ENCODE assay signal across 26 mouse cellular contexts in genomic region chr6:17295116-17295515, GRCm38 (mm10). TPM values are rescaled to one million over a fixed set of nuclear protein-coding genes. Genes with fewer than 3 reads are reported as not detected.
DNase-seq lines count a peak whose midpoint lies in the region; ATAC-seq and TF ChIP-seq lines count a peak whose summit lies in the region.
"Had no signal": no experiment of that assay in that cellular context is flagged by ENCODE, and none has a peak within 500 bp of the region (broad histone marks: within the 10 kb centered on the region; RNA-seq: fewer than 3 reads in every experiment).

No protein-coding gene starts in this region.

- no peaks in the 10 kb centered on the region for H3K27me3 ChIP-seq in kidney, embryonic 14.5 days (ENCODE audit: control insufficient read depth, insufficient read depth, low read length)
- H3K27me3 ChIP-seq in kidney, embryonic 16.5 days (ENCODE audit: insufficient read depth, low read length): no peaks in the 10 kb centered on the region
- H3K27me3 ChIP-seq: embryonic facial prominence, embryonic 13.5 days; embryonic facial prominence, embryonic 15.5 days; forebrain, embryonic 13.5 days had no signal

- intact Hi-C loops in heart, postnatal 14 days (cut with DNase I): no loop called here

- H3K9me3 ChIP-seq in kidney, embryonic 14.5 days (ENCODE audit: control insufficient read depth, low read length): no peaks in the 10 kb centered on the region
- no peaks in the 10 kb centered on the region for H3K9me3 ChIP-seq in kidney, embryonic 16.5 days (ENCODE audit: low read length)
- H3K9me3 ChIP-seq: embryonic facial prominence, embryonic 13.5 days; embryonic facial prominence, embryonic 15.5 days; forebrain, embryonic 10.5 days; forebrain, embryonic 13.5 days had no signal

- no peaks in the 10 kb centered on the region for H3K4me1 ChIP-seq in kidney, embryonic 14.5 days (ENCODE audit: control insufficient read depth, insufficient read depth, low read length)
- 0 out of 2 replicates have a peak, but pooled peaks cover 11% of the 10 kb centered on the region for H3K4me1 ChIP-seq in kidney, embryonic 16.5 days (ENCODE audit: insufficient read depth, low read length)
- H3K4me1 ChIP-seq: embryonic facial prominence, embryonic 13.5 days; embryonic facial prominence, embryonic 15.5 days had no signal

- H3K27ac ChIP-seq in kidney, embryonic 14.5 days (ENCODE audit: low read depth, low read length): no peak overlapping the region
- no peak overlapping the region for H3K27ac ChIP-seq in kidney, embryonic 16.5 days (ENCODE audit: low read length)
- H3K27ac ChIP-seq: embryonic facial prominence, embryonic 13.5 days; embryonic facial prominence, embryonic 15.5 days; forebrain, embryonic 10.5 days; forebrain, embryonic 13.5 days had no signal

- 36% methylated on average over 5 of the region's 5 CpGs for WGBS in kidney, embryonic 14.5 days
- WGBS in kidney, embryonic 16.5 days: 36% methylated on average over 5 of the region's 5 CpGs

- TF ChIP-seq CTCF in brain, embryonic 14.5 days (IDR thresholded peaks at IDR 0.05; ENCODE audit: borderline replicate concordance, extremely low read depth, insufficient read depth, insufficient read length): no peak

- ATAC-seq in kidney, embryonic 14.5 days (ENCODE audit: low FRiP score, low TSS enrichment): peak; percentile 69
- ATAC-seq in kidney, embryonic 16.5 days (ENCODE audit: low FRiP score, low TSS enrichment): peak; percentile 71
- ATAC-seq: forebrain, embryonic 13.5 days; forebrain, embryonic 16.5 days had no signal

- H3K9ac ChIP-seq in kidney, embryonic 14.5 days (ENCODE audit: low read depth, low read length): no peak overlapping the region
- H3K9ac ChIP-seq in kidney, embryonic 16.5 days (replicated peaks; ENCODE audit: low read length): no peak overlapping the region
- H3K9ac ChIP-seq: embryonic facial prominence, embryonic 13.5 days; embryonic facial prominence, embryonic 15.5 days; forebrain, embryonic 13.5 days had no signal

- TF ChIP-seq POLR2A in brain, embryonic 14.5 days (IDR thresholded peaks at IDR 0.05; ENCODE audit: borderline replicate concordance, extremely low read depth, insufficient read depth, insufficient read length, poor library complexity, severe bottlenecking): no peak

- no peak overlapping the region for H3K4me2 ChIP-seq in kidney, embryonic 14.5 days (replicated peaks; ENCODE audit: low read depth, low read length)
- H3K4me2 ChIP-seq in kidney, embryonic 16.5 days (replicated peaks; ENCODE audit: low read depth, low read length): no peak overlapping the region
- H3K4me2 ChIP-seq: embryonic facial prominence, embryonic 13.5 days; embryonic facial prominence, embryonic 15.5 days; forebrain, embryonic 13.5 days had no signal

- no peak overlapping the region for H3K4me3 ChIP-seq in kidney, embryonic 14.5 days (ENCODE audit: low read length)
- no peak overlapping the region for H3K4me3 ChIP-seq in kidney, embryonic 16.5 days (ENCODE audit: low read length)
- H3K4me3 ChIP-seq: embryonic facial prominence, embryonic 13.5 days; embryonic facial prominence, embryonic 15.5 days; erythroblast, embryonic 14.5 days; forebrain, embryonic 10.5 days; forebrain, embryonic 13.5 days had no signal

- peak; percentile 39 for DNase-seq in heart, adult 11 months
- DNase-seq in heart, postnatal 14 days: no peak
- DNase-seq in kidney, postnatal 25 days: no peak
- no peak for DNase-seq in kidney, adult 18-20 months
- peak; percentile 54 for DNase-seq in brain, embryonic 14.5 days (ENCODE audit: low read depth)
- no peak for DNase-seq in right cerebral cortex, postnatal 36 days (ENCODE audit: low spot score in 2 of 2)
- DNase-seq: adrenal gland, adult 8-10 months; adrenal gland, postnatal 14 days; adrenal gland, postnatal 36 days; cerebellum, adult 11 months; cerebellum, adult 18-20 months; cerebellum, adult 8-10 months; cerebellum, adult 9-11 months; cerebellum, postnatal 14 days; cerebellum, postnatal 36 days; embryo, embryonic 11 days had no signal

- H3K36me3 ChIP-seq in kidney, embryonic 14.5 days (ENCODE audit: control insufficient read depth, insufficient read depth, low read length): no peaks in the 10 kb centered on the region
- no peaks in the 10 kb centered on the region for H3K36me3 ChIP-seq in kidney, embryonic 16.5 days (ENCODE audit: insufficient read depth, low read length)
- H3K36me3 ChIP-seq: embryonic facial prominence, embryonic 13.5 days; embryonic facial prominence, embryonic 15.5 days; forebrain, embryonic 10.5 days had no signal

RNA-seq across cellular contexts. Expression of gene Cav1, which starts 11.0 kb away (rescaled TPM):
- total RNA-seq in heart, postnatal 14 days (2021): 100 to 1,000 TPM; 415 to 448 TPM
- polyA plus RNA-seq in kidney, embryonic 14.5 days (2014; fragmentation: Nextera tagmentation; extraction: Ambion mirVana): 49.2 and 52.9 TPM in 2 replicates
- 87.9 and 127 TPM in 2 replicates for polyA plus RNA-seq in kidney, embryonic 16.5 days (2015; fragmentation: Nextera tagmentation; extraction: Ambion mirVana)
- polyA plus RNA-seq in brain, embryonic 14.5 days (2012; rRNA removed): 17.6 and 25.1 TPM in 2 replicates
- total RNA-seq: common myeloid progenitor, adult 5-6 weeks; MEL had no signal
- polyA plus RNA-seq: erythroblast, embryonic 14.5 days had no signal

RNA-seq across cellular contexts. Expression of gene Cav2, which starts 14.1 kb away (rescaled TPM):
- total RNA-seq in heart, postnatal 14 days (2021): 10 to 100 TPM; 64.8 to 66.2 TPM
- polyA plus RNA-seq in kidney, embryonic 14.5 days (2014; fragmentation: Nextera tagmentation; extraction: Ambion mirVana): 18.7 and 19.8 TPM in 2 replicates
- polyA plus RNA-seq in kidney, embryonic 16.5 days (2015; fragmentation: Nextera tagmentation; extraction: Ambion mirVana): 38.1 and 40.9 TPM in 2 replicates
- 5.8 and 6.0 TPM in 2 replicates for polyA plus RNA-seq in brain, embryonic 14.5 days (2012; rRNA removed)
- total RNA-seq: MEL had no signal
- polyA plus RNA-seq: erythroblast, embryonic 14.5 days had no signal

Comparison
In these comparisons a context has a peak if more than half of its experiments do, and no peak if none do; other contexts are left out.
1. DNase-seq: peak in heart, adult 11 months (single experiment) and brain, embryonic 14.5 days (single experiment); none in heart, postnatal 14 days (0 of 2), kidney, postnatal 25 days (0 of 2), kidney, adult 18-20 months (single experiment) and right cerebral cortex, postnatal 36 days (0 of 2).